Mouse (Mus musculus): ENCODE measurements around the gene Prss12.
A peak's percentile ranks its signal among the peaks of the same experiment; 100 is the strongest.

GRCm38 (mm10) chr3:123508675-123509376, 62.1 kb downstream of the Prss12 start:
- peak; percentile 49; the same call in 1 of the 2 replicates for TF ChIP-seq POLR2A (IDR thresholded peaks at IDR 0.05; ENCODE audit: low read depth, low read length)
- no peak for TF ChIP-seq CTCF (IDR thresholded peaks at IDR 0.05; ENCODE audit: borderline replicate concordance, insufficient read depth, low read length)
